Mouse (Mus musculus) hematopoietic multipotent progenitor cell, adult 10-12 weeks (in vitro differentiated cells): ENCODE results near the gene Abcb11. TPM values are rescaled to one million over a fixed set of nuclear protein-coding genes. Genes with fewer than 3 reads are reported as not detected.

ENCODE experiments used
- polyA plus RNA-seq: library from polyadenylated mRNA; stranded (reverse); fragments of >175 nt; gene quantifications from 2 replicates; pipeline ENCODE4 v1.2.3, GENCODE M21; 2012; ENCODE audit warnings: low replicate concordance

Gene Abcb11
- polyA plus RNA-seq: not detected in 2 replicates

GRCm38 (mm10) chr2:69342496-69343221 lies at the start of gene Abcb11:
TSS of gene Abcb11 (minus strand) at chr2:69342616.

GRCm38 (mm10) chr2:69380281-69380680 lies 37.9 kb upstream of the Abcb11 start, which contains the start of gene Dhrs9:
TSS of gene Dhrs9 (plus strand) at chr2:69380445.

DNA sequence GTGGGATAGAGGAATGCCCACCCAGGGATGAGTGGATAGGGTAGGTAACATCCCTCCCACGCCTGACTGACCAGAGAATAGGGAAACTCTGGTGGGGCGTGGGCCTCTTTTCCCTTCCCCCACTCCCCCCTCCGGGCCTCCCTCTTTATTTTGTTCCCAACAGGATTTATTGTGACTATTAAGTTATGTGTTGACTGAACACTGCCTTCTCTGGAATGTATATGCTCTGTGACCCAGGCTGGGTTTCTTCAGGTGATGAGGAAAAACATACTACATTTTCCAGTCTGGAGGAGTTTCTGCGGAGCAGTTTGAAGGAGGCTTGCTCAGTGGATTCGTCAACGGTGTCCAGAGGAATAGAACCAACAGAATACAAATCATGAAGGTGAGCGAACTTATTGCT lies 131.6 kb downstream of the Abcb11 start, which contains the start of gene G6pc2:
Gene G6pc2 (plus strand): TSS at position 301 of the 400 bp plus-strand sequence.

DNA sequence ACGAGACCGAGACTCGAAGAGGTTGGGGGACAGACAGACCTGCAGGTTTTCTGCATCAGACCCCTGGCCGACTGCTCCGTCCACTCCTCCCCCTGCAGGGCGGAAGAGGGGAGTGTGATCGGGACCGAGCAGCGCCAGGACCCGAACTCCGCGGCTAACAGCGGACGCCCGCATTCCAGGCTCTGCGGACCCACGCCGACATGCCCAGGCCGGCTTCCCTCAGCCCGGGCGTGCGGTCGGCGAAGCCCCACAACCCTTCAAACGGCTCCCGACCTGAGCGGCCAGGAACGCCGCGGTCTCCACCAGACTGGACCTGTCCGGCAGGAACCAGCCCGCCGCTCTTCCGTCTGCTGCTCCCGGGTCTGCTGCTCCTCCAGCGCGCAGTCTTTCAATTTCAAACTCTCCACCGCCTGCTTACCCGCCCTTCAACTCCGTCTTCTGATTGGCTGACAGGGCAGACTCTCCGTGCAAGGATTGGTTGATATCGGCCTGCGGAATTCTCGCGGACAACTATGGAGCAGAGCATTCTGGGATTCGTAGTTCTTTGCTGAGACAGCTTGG lies 136.5 kb downstream of the Abcb11 start, which contains the start of gene Spc25:
Gene Spc25 (minus strand): TSS at position 404 of the 561 bp plus-strand sequence.

Other genes with a start within 250 kb of the Abcb11 start
- gene Nostrin, start 206.8 kb downstream of the Abcb11 start, polyA plus RNA-seq: 0.10 TPM in 1 of 2 replicates, not detected in the other
- 1.4 and 5.7 TPM in 2 replicates for gene Spc25, start 136.4 kb downstream of the Abcb11 start, polyA plus RNA-seq
- gene G6pc2, start 131.5 kb downstream of the Abcb11 start, polyA plus RNA-seq: not detected in 2 replicates
- 0.37 and 0.61 TPM in 2 replicates for gene Dhrs9, start 37.8 kb upstream of the Abcb11 start, polyA plus RNA-seq
- 0.01 TPM in 1 of 2 replicates, not detected in the other for gene Lrp2, start 243.4 kb upstream of the Abcb11 start, polyA plus RNA-seq